Mouse (Mus musculus) heart, postnatal 4 days (tissue): ENCODE data around the gene Ptger2. TPM values are rescaled to one million over a fixed set of nuclear protein-coding genes. Genes with fewer than 3 reads are reported as not detected.
"Not testable (repeated sequence)": the region's sequence is repeated elsewhere in the genome, so short reads cannot be mapped to it uniquely, and the experiment has no call there.

Source experiments
- DNase-seq: peaks from one replicate; pipeline ENCODE4 v3.0.0; 2021
- total RNA-seq, 2 experiments: library from RNA; stranded (reverse); gene quantifications; 2 replicates each; pipeline ENCODE4 v1.2.3; 2021

Gene Ptger2
- total RNA-seq = under 1 TPM; 0.14 to 0.17 TPM

- DNase-seq = not testable (repeated sequence)
Observed at GRCm38 (mm10) chr14:44987674-44988355, at the start of gene Ptger2. Gene Ptger2 (plus strand): TSS chr14:44988195.

- no peak for DNase-seq
Observed at GRCm38 (mm10) chr14:44960746-44961145, 27.2 kb upstream of the Ptger2 start.

GRCm38 (mm10) chr14:44977278-44977677, 10.7 kb upstream of the Ptger2 start:
- DNase-seq = peak; percentile 71

- DNase-seq = peak; percentile 32
Observed at GRCm38 (mm10) chr14:44979887-44980286, 8.1 kb upstream of the Ptger2 start.

GRCm38 (mm10) chr14:44981490-44981889, 6.5 kb upstream of the Ptger2 start:
- DNase-seq = peak; percentile 55

- no peak for DNase-seq
Observed at GRCm38 (mm10) chr14:44984106-44984505, 3.9 kb upstream of the Ptger2 start.

- DNase-seq = no peak
Observed at GRCm38 (mm10) chr14:44986248-44986647, 1.7 kb upstream of the Ptger2 start.

GRCm38 (mm10) chr14:44988456-44989016, 541 bp downstream of the Ptger2 start:
- DNase-seq = peak; percentile 9

GRCm38 (mm10) chr14:44989017-44989721, 1.2 kb downstream of the Ptger2 start:
- DNase-seq = peak; percentile 10

- DNase-seq = no peak
Observed at GRCm38 (mm10) chr14:44989751-44990150, 1.8 kb downstream of the Ptger2 start.

- DNase-seq = no peak
Observed at GRCm38 (mm10) chr14:44994337-44994736, 6.3 kb downstream of the Ptger2 start.

- DNase-seq = no peak
Observed at GRCm38 (mm10) chr14:45000086-45000769, 12.2 kb downstream of the Ptger2 start.

GRCm38 (mm10) chr14:45005698-45006283, 17.8 kb downstream of the Ptger2 start:
- no peak for DNase-seq

GRCm38 (mm10) chr14:45009242-45009641, 21.2 kb downstream of the Ptger2 start:
- DNase-seq = no peak

GRCm38 (mm10) chr14:45011260-45011659, 23.3 kb downstream of the Ptger2 start:
- DNase-seq = no peak

- DNase-seq = no peak
Observed at GRCm38 (mm10) chr14:45011671-45012070, 23.7 kb downstream of the Ptger2 start.

- no peak for DNase-seq
Observed at GRCm38 (mm10) chr14:45021551-45021950, 33.6 kb downstream of the Ptger2 start.

GRCm38 (mm10) chr14:45034293-45034692, 46.3 kb downstream of the Ptger2 start:
- DNase-seq = no peak

GRCm38 (mm10) chr14:45036579-45036978, 48.6 kb downstream of the Ptger2 start:
- DNase-seq = no peak

GRCm38 (mm10) chr14:45038052-45038451, 50.1 kb downstream of the Ptger2 start:
- DNase-seq = no peak

- DNase-seq = no peak
Observed at GRCm38 (mm10) chr14:45040851-45041475, 53.0 kb downstream of the Ptger2 start.

- DNase-seq = no peak
Observed at GRCm38 (mm10) chr14:45048128-45048527, 60.1 kb downstream of the Ptger2 start.
